Mouse (Mus musculus): Measurements from ENCODE around the gene Pygo2.

Gene Pygo2

GRCm38 (mm10) chr3:89456726-89457665 lies 27.0 kb downstream of the Pygo2 start:
- DNase-seq (ENCODE audit: low read depth, low spot score) = no peak

GRCm38 (mm10) chr3:89458372-89458964 lies 28.5 kb downstream of the Pygo2 start:
- DNase-seq (ENCODE audit: low read depth, low spot score) = no peak

- DNase-seq (ENCODE audit: low read depth, low spot score) = peak; percentile 87
Observed at GRCm38 (mm10) chr3:89458965-89459807, 29.2 kb downstream of the Pygo2 start.

GRCm38 (mm10) chr3:89468268-89468667 lies 38.3 kb downstream of the Pygo2 start:
- DNase-seq (ENCODE audit: low read depth, low spot score) = no peak

GRCm38 (mm10) chr3:89472280-89472679 lies 42.3 kb downstream of the Pygo2 start:
- DNase-seq (ENCODE audit: low read depth, low spot score) = no peak

GRCm38 (mm10) chr3:89473838-89474237 lies 43.8 kb downstream of the Pygo2 start:
- DNase-seq (ENCODE audit: low read depth, low spot score) = no peak

GRCm38 (mm10) chr3:89479055-89479454 lies 49.0 kb downstream of the Pygo2 start:
- no peak for DNase-seq (ENCODE audit: low read depth, low spot score)

- DNase-seq (ENCODE audit: low read depth, low spot score) = no peak
Observed at GRCm38 (mm10) chr3:89481488-89481887, 51.5 kb downstream of the Pygo2 start.

GRCm38 (mm10) chr3:89482249-89482648 lies 52.2 kb downstream of the Pygo2 start:
- DNase-seq (ENCODE audit: low read depth, low spot score) = no peak
